Mouse (Mus musculus): ENCODE results near the gene Abcc10. TPM values are rescaled to one million over a fixed set of nuclear protein-coding genes. Genes with fewer than 3 reads are reported as not detected.

The Abcc10 gene
- 3.9 and 4.4 TPM in 2 replicates for polyA plus RNA-seq (2011; ENCODE audit: insufficient read depth, insufficient read length, low read depth, missing spikeins)

DNA sequence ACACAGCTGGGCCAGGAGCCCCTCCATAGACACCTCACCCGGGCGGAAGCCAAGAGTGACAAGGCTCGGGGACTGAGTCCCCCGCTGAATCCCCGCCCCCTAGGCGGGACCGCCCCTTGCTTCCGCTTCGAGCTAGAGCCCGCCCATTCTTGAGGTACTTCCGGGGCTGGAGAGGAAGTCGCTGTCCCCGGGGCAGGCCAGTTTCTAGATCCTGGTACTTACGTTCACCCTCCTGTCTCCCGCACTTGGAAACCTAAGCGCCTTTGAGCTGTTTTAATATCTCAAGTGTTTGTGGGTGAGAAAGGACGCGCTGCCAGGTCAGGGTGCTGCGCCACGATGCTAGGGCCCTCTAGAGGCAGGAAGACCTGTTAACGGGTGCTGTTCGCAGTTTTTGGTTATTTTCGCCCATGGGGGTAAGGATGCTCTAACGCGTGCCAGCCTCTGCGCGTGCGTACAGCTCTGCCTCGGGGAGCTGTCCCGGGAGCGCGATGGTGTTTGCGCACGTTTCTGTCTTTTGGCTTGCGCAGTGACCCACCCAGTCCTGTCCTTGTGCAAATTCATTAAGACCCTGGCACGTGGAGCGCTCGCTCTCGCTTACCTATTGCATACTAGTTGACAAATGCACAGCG is at the start of gene Abcc10:
Gene Abcc10 (minus strand): TSS at position 447 of the 629 bp plus-strand sequence.
- Histone ChIP-seq H3K36me3 (ENCODE audit: control insufficient read depth, insufficient read depth, low read length, poor library complexity, severe bottlenecking) (no peaks in the 10 kb centered on the region), H3K4me3 (ENCODE audit: low read depth, low read length) (peak within 1 kb of the TSS; percentile 92), H3K9me3 (replicated peaks; ENCODE audit: control insufficient read depth, insufficient read depth, low read length, poor library complexity, severe bottlenecking) (no peaks in the 10 kb centered on the region), H3K4me1 (ENCODE audit: control insufficient read depth, insufficient read depth, low read length) (no peaks in the 10 kb centered on the region), H3K27ac (ENCODE audit: insufficient read depth, low read length) (peak within 1 kb of the TSS; percentile 81), H3K9ac (ENCODE audit: low read depth, poor library complexity, severe bottlenecking) (peak within 1 kb of the TSS; percentile 54), H3K27me3 (ENCODE audit: control insufficient read depth, insufficient read depth, low read length, poor library complexity, severe bottlenecking) (no peaks in the 10 kb centered on the region)
- peak; percentile 82 for TF ChIP-seq POLR2A (IDR thresholded peaks at IDR 0.05; ENCODE audit: insufficient read depth, low read length)
- TF ChIP-seq EP300 (IDR thresholded peaks at IDR 0.05; ENCODE audit: insufficient read depth, low read depth, low read length): 0 out of 2 replicates have a peak, but pooled peaks have one; percentile 6
- TF ChIP-seq CTCF (IDR thresholded peaks at IDR 0.05; ENCODE audit: low read depth, low read length): peak; percentile 3

DNA sequence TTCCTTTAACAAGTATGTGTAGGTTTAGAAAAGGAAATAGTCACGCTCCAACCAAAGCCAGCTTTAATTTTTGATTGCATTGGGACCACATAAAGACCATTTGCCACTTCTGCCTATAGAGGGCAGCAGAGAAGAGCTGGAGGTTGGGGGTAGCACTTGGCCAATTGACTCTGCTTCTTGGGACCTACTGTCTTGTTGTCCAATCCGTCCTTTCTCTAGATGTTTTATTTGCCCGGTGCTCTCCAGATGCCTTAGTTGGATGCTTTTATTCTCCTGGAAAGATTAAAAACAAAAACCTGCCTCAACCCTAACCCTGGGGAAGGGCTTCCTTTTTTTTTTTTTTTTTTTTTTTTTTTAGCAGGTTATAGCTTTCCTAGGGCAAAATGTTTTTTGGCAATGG is 43.6 kb upstream of the Abcc10 start:
- Histone ChIP-seq H3K36me3 (ENCODE audit: control insufficient read depth, insufficient read depth, low read length, poor library complexity, severe bottlenecking) (no peaks in the 10 kb centered on the region), H3K9ac (ENCODE audit: low read depth, poor library complexity, severe bottlenecking) (no peak overlapping the region), H3K27ac (ENCODE audit: insufficient read depth, low read length) (no peak overlapping the region), H3K27me3 (ENCODE audit: control insufficient read depth, insufficient read depth, low read length, poor library complexity, severe bottlenecking) (no peaks in the 10 kb centered on the region), H3K9me3 (replicated peaks; ENCODE audit: control insufficient read depth, insufficient read depth, low read length, poor library complexity, severe bottlenecking) (peaks cover 3% of the 10 kb centered on the region), H3K4me3 (ENCODE audit: low read depth, low read length) (no peak overlapping the region), H3K4me1 (ENCODE audit: control insufficient read depth, insufficient read depth, low read length) (no peaks in the 10 kb centered on the region)
- TF ChIP-seq CTCF (IDR thresholded peaks at IDR 0.05; ENCODE audit: low read depth, low read length) (peak; percentile 71), POLR2A (IDR thresholded peaks at IDR 0.05; ENCODE audit: insufficient read depth, low read length) (no peak), EP300 (IDR thresholded peaks at IDR 0.05; ENCODE audit: insufficient read depth, low read depth, low read length) (no peak)

DNA sequence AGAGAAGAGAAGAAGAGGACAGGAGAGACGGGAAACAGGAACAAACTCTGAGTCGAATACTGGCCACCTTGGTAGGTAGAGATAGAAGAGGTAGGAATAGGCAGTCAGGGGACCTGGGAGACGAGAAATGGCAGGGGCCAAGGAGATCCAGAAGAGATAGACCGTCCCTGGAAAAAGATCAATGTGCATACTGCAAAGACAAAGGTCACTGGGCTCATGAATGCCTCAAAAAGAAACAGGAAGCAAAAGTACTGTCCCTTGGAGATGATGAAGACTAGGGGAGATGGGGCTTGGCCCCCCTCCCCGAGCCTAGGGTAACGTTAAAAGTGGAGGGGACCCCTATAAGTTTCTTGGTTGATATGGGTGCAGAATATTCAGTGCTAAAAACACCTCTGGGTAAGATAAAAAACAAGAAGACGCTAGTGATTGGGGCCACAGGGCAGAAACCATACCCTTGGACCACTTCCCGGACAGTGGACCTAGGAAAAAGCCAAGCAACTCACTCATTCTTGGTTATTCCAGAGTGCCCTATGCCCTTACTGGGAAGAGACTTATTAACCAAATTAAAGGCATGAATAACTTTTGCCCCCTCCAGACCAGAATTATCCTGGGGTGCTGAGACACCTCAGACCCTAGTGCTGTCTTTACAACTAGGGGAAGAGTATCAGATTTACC is 23.0 kb upstream of the Abcc10 start:
- H3K36me3 ChIP-seq (ENCODE audit: control insufficient read depth, insufficient read depth, low read length, poor library complexity, severe bottlenecking): no peaks in the 10 kb centered on the region
- TF ChIP-seq POLR2A (IDR thresholded peaks at IDR 0.05; ENCODE audit: insufficient read depth, low read length): no peak
- no peak for TF ChIP-seq EP300 (IDR thresholded peaks at IDR 0.05; ENCODE audit: insufficient read depth, low read depth, low read length)
- no peak for TF ChIP-seq CTCF (IDR thresholded peaks at IDR 0.05; ENCODE audit: low read depth, low read length)
- no peaks in the 10 kb centered on the region for H3K27me3 ChIP-seq (ENCODE audit: control insufficient read depth, insufficient read depth, low read length, poor library complexity, severe bottlenecking)
- H3K4me3 ChIP-seq (ENCODE audit: low read depth, low read length): no peak overlapping the region
- H3K9ac ChIP-seq (ENCODE audit: low read depth, poor library complexity, severe bottlenecking): no peak overlapping the region
- peaks cover 24% of the 10 kb centered on the region for H3K9me3 ChIP-seq (replicated peaks; ENCODE audit: control insufficient read depth, insufficient read depth, low read length, poor library complexity, severe bottlenecking)
- H3K27ac ChIP-seq (ENCODE audit: insufficient read depth, low read length): no peak overlapping the region
- H3K4me1 ChIP-seq (ENCODE audit: control insufficient read depth, insufficient read depth, low read length): no peaks in the 10 kb centered on the region

DNA sequence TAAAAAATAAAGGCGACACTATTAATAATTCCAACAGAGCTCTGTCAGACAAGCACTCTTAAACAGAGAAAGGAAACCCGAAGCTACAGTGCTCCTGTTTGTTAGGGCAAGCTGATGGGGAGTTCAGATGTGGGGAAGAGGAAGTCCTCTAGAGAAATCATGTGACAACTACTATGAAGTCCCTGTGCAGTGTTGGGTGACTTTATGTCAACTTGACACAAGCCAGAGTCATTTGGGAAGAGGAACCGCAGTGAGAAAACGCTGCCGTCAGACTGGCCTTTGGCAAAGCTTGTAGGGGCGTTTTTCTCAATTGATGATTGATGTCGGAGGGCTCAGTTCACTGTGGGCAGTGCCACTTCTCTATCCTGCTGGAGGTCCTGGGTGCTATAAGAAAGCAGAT is 13.1 kb upstream of the Abcc10 start:
- no peak for TF ChIP-seq EP300 (IDR thresholded peaks at IDR 0.05; ENCODE audit: insufficient read depth, low read depth, low read length)
- TF ChIP-seq CTCF (IDR thresholded peaks at IDR 0.05; ENCODE audit: low read depth, low read length): no peak
- no peak for TF ChIP-seq POLR2A (IDR thresholded peaks at IDR 0.05; ENCODE audit: insufficient read depth, low read length)
- Histone ChIP-seq H3K27ac (ENCODE audit: insufficient read depth, low read length) (no peak overlapping the region), H3K27me3 (ENCODE audit: control insufficient read depth, insufficient read depth, low read length, poor library complexity, severe bottlenecking) (no peaks in the 10 kb centered on the region; the same call in 1 of the 2 replicates), H3K4me1 (ENCODE audit: control insufficient read depth, insufficient read depth, low read length) (no peaks in the 10 kb centered on the region), H3K36me3 (ENCODE audit: control insufficient read depth, insufficient read depth, low read length, poor library complexity, severe bottlenecking) (no peaks in the 10 kb centered on the region), H3K9ac (ENCODE audit: low read depth, poor library complexity, severe bottlenecking) (no peak overlapping the region), H3K9me3 (replicated peaks; ENCODE audit: control insufficient read depth, insufficient read depth, low read length, poor library complexity, severe bottlenecking) (peaks cover 20% of the 10 kb centered on the region), H3K4me3 (ENCODE audit: low read depth, low read length) (no peak overlapping the region)

DNA sequence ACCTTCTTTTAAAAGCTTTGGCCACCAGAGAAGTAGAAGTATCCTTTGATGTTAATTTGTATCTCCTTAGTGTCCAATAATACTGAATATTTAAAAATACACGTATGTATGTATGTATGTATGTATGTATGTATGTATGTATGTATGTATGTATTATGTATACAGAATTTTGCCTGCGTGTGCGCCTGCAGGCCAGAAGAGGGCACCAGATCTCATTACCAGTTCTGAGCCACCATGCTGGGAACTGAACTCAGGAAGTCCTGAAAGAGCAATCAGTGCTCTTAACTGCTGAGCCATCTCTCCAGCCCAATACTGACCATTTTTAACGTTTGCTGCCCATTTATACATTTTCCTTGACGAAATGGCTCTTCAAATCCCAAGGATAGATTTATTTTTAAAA is 8.3 kb upstream of the Abcc10 start:
- H3K9me3 ChIP-seq (replicated peaks; ENCODE audit: control insufficient read depth, insufficient read depth, low read length, poor library complexity, severe bottlenecking): no peaks in the 10 kb centered on the region; the same call in 1 of the 2 replicates
- no peaks in the 10 kb centered on the region for H3K36me3 ChIP-seq (ENCODE audit: control insufficient read depth, insufficient read depth, low read length, poor library complexity, severe bottlenecking)
- TF ChIP-seq POLR2A (IDR thresholded peaks at IDR 0.05; ENCODE audit: insufficient read depth, low read length) (no peak), CTCF (IDR thresholded peaks at IDR 0.05; ENCODE audit: low read depth, low read length) (peak; percentile 69), EP300 (IDR thresholded peaks at IDR 0.05; ENCODE audit: insufficient read depth, low read depth, low read length) (no peak)
- H3K9ac ChIP-seq (ENCODE audit: low read depth, poor library complexity, severe bottlenecking): no peak overlapping the region
- no peak overlapping the region for H3K27ac ChIP-seq (ENCODE audit: insufficient read depth, low read length)
- no peaks in the 10 kb centered on the region for H3K27me3 ChIP-seq (ENCODE audit: control insufficient read depth, insufficient read depth, low read length, poor library complexity, severe bottlenecking)
- no peaks in the 10 kb centered on the region for H3K4me1 ChIP-seq (ENCODE audit: control insufficient read depth, insufficient read depth, low read length)
- no peak overlapping the region for H3K4me3 ChIP-seq (ENCODE audit: low read depth, low read length)

DNA sequence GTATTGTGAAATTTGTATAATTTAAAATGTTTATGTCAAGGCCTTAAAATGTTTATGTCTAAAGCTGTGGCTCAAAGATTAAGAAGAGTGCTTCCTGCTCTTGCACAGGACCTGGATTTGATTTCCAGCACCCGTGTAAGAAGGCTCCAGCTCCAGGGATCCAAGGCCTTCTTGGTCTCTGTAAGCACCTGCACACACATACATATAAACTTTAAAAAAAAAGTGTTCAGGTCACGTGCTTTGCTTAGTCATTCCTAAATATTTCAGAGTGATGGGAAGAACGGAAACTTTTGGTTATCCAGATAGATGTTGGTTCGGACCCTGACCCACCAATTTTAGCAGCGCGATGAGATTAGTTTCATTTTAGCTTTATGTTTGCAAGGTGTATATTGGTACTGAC is 571 bp upstream of the Abcc10 start:
- Histone ChIP-seq H3K27me3 (ENCODE audit: control insufficient read depth, insufficient read depth, low read length, poor library complexity, severe bottlenecking) (no peaks in the 10 kb centered on the region), H3K9me3 (replicated peaks; ENCODE audit: control insufficient read depth, insufficient read depth, low read length, poor library complexity, severe bottlenecking) (no peaks in the 10 kb centered on the region; the same call in 1 of the 2 replicates), H3K9ac (ENCODE audit: low read depth, poor library complexity, severe bottlenecking) (peak overlapping the region; percentile 54), H3K4me1 (ENCODE audit: control insufficient read depth, insufficient read depth, low read length) (no peaks in the 10 kb centered on the region), H3K36me3 (ENCODE audit: control insufficient read depth, insufficient read depth, low read length, poor library complexity, severe bottlenecking) (no peaks in the 10 kb centered on the region), H3K4me3 (ENCODE audit: low read depth, low read length) (peak overlapping the region; percentile 56), H3K27ac (ENCODE audit: insufficient read depth, low read length) (peak overlapping the region; percentile 78)
- TF ChIP-seq POLR2A (IDR thresholded peaks at IDR 0.05; ENCODE audit: insufficient read depth, low read length): no peak
- no peak for TF ChIP-seq CTCF (IDR thresholded peaks at IDR 0.05; ENCODE audit: low read depth, low read length)
- TF ChIP-seq EP300 (IDR thresholded peaks at IDR 0.05; ENCODE audit: insufficient read depth, low read depth, low read length): no peak

Data from ES-Bruce4 (cell line).